Mouse (Mus musculus): ENCODE measurements around the gene Gm10153.
"Not testable (repeated sequence)": the region's sequence is repeated elsewhere in the genome, so short reads cannot be mapped to it uniquely, and the experiment has no call there.

The Gm10153 gene

DNA sequence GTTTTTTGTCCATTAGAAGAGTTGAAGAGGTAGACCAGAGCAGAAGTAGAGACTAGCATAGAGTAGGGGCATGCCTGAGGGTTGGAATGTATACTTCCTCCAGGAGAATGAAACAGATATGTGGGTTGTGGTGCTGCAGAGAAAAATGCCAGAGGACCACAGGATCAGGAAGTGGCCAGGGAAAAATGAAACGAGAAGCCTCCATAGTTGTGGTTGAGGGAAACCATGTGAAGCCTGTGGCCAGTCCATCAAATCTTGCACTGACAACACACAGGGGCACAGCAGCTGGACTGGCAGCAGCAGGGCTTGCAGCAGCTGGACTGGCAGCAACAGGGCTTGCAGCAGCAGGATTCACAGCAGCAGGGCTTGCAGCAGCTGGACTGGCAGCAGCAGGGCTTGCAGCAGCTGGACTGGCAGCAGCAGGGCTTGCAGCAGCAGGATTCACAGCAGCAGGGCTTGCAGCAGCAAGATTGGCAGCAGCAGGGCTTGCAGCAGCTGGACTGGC lies 46.6 kb downstream of the Gm10153 start:
- not testable (repeated sequence) for DNase-seq (ENCODE audit: low read depth)

DNA sequence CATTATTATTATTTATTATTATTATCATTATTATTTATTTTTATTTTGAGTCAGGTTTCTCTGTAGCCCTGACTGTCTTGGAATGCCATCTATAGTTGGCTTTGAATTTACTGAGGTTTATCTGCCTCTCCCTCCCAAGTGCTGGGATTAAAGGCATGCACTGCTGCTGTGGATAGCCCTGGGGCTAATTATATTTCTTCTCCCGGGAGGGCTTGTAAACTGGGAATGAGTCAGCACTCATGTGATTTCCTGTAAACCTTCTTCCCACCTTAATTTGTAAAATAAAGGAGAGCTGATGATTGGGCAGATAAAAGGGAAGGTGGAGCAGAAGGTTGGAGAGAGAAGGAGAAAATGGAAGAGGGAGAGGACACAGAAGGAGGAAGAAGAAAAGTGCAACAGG lies 49.5 kb downstream of the Gm10153 start:
- DNase-seq (ENCODE audit: low read depth): no peak
